Mouse (Mus musculus): Measurements from ENCODE around the gene Klhl22. TPM values are rescaled to one million over a fixed set of nuclear protein-coding genes. Genes with fewer than 3 reads are reported as not detected.
A peak's percentile ranks its signal among the peaks of the same experiment; 100 is the strongest.

The Klhl22 gene
- polyA plus RNA-seq, 1 experiment from 2014 or later, result 72.1 TPM

- peaks cover 50% of the 10 kb centered on the region for H3K27me3 ChIP-seq
- 65% methylated on average over 5 of the region's 5 CpGs for WGBS
Measured at GRCm38 (mm10) chr16:17795643-17796042, 36.2 kb downstream of the Klhl22 start.

GRCm38 (mm10) chr16:17796519-17796918 lies 37.1 kb downstream of the Klhl22 start:
- H3K27ac ChIP-seq (replicated peaks), result no peak overlapping the region
- ATAC-seq (replicated peaks), result no peak
- peaks cover 10% of the 10 kb centered on the region for H3K36me3 ChIP-seq
- H3K27me3 ChIP-seq, result peaks cover 59% of the 10 kb centered on the region
- H3K4me3 ChIP-seq, result peak overlapping the region; percentile 46
- H3K9ac ChIP-seq (replicated peaks), result peak overlapping the region; percentile 51
- H3K9me3 ChIP-seq, result no peaks in the 10 kb centered on the region
- H3K4me1 ChIP-seq, result peaks cover 21% of the 10 kb centered on the region
- peak overlapping the region; percentile 80 for H3K4me2 ChIP-seq (replicated peaks)

More at GRCm38 (mm10) chr16:17795643-17796042, 36.2 kb downstream of the Klhl22 start:
- Histone ChIP-seq H3K9ac (replicated peaks) (no peak overlapping the region), H3K4me1 (peaks cover 21% of the 10 kb centered on the region), H3K36me3 (peaks cover 18% of the 10 kb centered on the region), H3K27ac (replicated peaks) (no peak overlapping the region), H3K4me2 (replicated peaks) (no peak overlapping the region), H3K9me3 (no peaks in the 10 kb centered on the region), H3K4me3 (no peak overlapping the region)
- ATAC-seq (replicated peaks), result no peak

GRCm38 (mm10) chr16:17796971-17797811 lies 37.8 kb downstream of the Klhl22 start, which contains the start of gene Scarf2:
TSS of gene Scarf2 (plus strand) at chr16:17797282.
- peak; percentile 31 for ATAC-seq (replicated peaks)
- Histone ChIP-seq H3K4me1 (peaks cover 23% of the 10 kb centered on the region), H3K4me2 (replicated peaks) (peak within 1 kb of the TSS; percentile 80), H3K9me3 (no peaks in the 10 kb centered on the region), H3K4me3 (peak within 1 kb of the TSS; percentile 46), H3K27ac (replicated peaks) (no peak within 1 kb of the TSS), H3K27me3 (peaks cover 66% of the 10 kb centered on the region), H3K9ac (replicated peaks) (peak within 1 kb of the TSS; percentile 51), H3K36me3 (peaks cover 8% of the 10 kb centered on the region)
- WGBS, result under 1% methylated on average over 59 of the region's 81 CpGs

- peak overlapping the region; percentile 46 for H3K4me3 ChIP-seq
- no peaks in the 10 kb centered on the region for H3K9me3 ChIP-seq
- 5% methylated on average over 29 of the region's 29 CpGs for WGBS
- peak overlapping the region; percentile 51; the same call in 1 of the 2 replicates for H3K9ac ChIP-seq (replicated peaks)
- peak; percentile 5; the same call in 1 of the 2 replicates for ATAC-seq (replicated peaks)
- H3K36me3 ChIP-seq, result peaks cover 1% of the 10 kb centered on the region; the same call in 1 of the 2 replicates
- H3K27ac ChIP-seq (replicated peaks), result no peak overlapping the region
- H3K27me3 ChIP-seq, result peaks cover 73% of the 10 kb centered on the region
- peaks cover 29% of the 10 kb centered on the region for H3K4me1 ChIP-seq
- peak overlapping the region; percentile 80 for H3K4me2 ChIP-seq (replicated peaks)
Measured at GRCm38 (mm10) chr16:17797812-17798311, 38.4 kb downstream of the Klhl22 start.

GRCm38 (mm10) chr16:17798321-17799180 lies 39.1 kb downstream of the Klhl22 start:
- peak overlapping the region; percentile 46 for H3K4me3 ChIP-seq
- H3K4me1 ChIP-seq, result peaks cover 36% of the 10 kb centered on the region
- H3K9ac ChIP-seq (replicated peaks), result 0 out of 2 replicates have a peak overlapping the region, but pooled peaks have one; percentile 20
- H3K36me3 ChIP-seq, result no peaks in the 10 kb centered on the region
- 3% methylated on average over 24 of the region's 45 CpGs for WGBS
- ATAC-seq (replicated peaks), result no peak
- no peaks in the 10 kb centered on the region for H3K9me3 ChIP-seq
- peaks cover 79% of the 10 kb centered on the region for H3K27me3 ChIP-seq
- peak overlapping the region; percentile 80 for H3K4me2 ChIP-seq (replicated peaks)
- no peak overlapping the region for H3K27ac ChIP-seq (replicated peaks)

- Histone ChIP-seq H3K4me1 (peaks cover 47% of the 10 kb centered on the region), H3K4me2 (replicated peaks) (no peak overlapping the region), H3K27me3 (peaks cover 90% of the 10 kb centered on the region), H3K4me3 (no peak overlapping the region), H3K36me3 (no peaks in the 10 kb centered on the region), H3K9me3 (no peaks in the 10 kb centered on the region), H3K9ac (replicated peaks) (no peak overlapping the region), H3K27ac (replicated peaks) (no peak overlapping the region)
- ATAC-seq (replicated peaks), result no peak
Measured at GRCm38 (mm10) chr16:17799584-17799983, 40.2 kb downstream of the Klhl22 start.

DNA sequence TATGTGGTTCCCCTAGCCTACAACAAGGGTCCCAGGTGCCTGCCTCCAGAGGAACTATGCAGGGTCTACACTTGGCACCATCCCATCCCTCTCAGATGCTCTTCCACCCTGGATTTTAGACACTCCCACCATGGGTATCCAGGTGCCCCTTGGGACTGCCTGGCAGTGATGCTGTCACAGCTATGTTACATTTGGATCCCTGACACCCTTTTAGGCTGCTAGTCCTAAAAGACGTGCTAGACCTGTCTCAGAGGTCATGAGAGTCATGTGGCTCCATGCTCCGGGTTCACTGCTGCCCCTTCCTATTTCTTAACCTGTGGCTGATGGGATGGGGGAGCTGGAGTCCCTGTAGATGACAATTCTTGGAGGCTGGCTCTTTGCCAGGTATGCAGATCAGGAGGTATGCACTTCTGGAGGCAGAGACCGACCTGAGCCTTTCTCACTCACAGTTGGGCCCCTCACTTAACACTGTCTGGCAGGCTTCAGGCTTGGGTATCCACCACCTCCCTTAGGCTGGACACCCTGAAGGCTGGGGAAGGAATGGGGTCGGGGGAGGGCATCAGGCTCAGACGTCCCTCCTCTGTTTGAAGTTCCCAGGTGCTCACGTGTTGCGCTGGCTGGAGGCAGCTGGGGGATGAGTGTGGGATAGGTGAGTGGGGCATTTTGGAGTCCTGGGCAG lies 42.5 kb downstream of the Klhl22 start:
- H3K4me1 ChIP-seq, result peaks cover 58% of the 10 kb centered on the region
- no peaks in the 10 kb centered on the region for H3K36me3 ChIP-seq
- no peaks in the 10 kb centered on the region for H3K9me3 ChIP-seq
- H3K27ac ChIP-seq (replicated peaks), result no peak overlapping the region
- H3K9ac ChIP-seq (replicated peaks), result no peak overlapping the region
- 5% methylated on average over 7 of the region's 7 CpGs for WGBS
- ATAC-seq (replicated peaks), result no peak
- H3K4me2 ChIP-seq (replicated peaks), result peak overlapping the region; percentile 57; the same call in 1 of the 2 replicates
- 0 out of 2 replicates have a peak overlapping the region, but pooled peaks have one; percentile 38 for H3K4me3 ChIP-seq
- H3K27me3 ChIP-seq, result peaks cover 91% of the 10 kb centered on the region

DNA sequence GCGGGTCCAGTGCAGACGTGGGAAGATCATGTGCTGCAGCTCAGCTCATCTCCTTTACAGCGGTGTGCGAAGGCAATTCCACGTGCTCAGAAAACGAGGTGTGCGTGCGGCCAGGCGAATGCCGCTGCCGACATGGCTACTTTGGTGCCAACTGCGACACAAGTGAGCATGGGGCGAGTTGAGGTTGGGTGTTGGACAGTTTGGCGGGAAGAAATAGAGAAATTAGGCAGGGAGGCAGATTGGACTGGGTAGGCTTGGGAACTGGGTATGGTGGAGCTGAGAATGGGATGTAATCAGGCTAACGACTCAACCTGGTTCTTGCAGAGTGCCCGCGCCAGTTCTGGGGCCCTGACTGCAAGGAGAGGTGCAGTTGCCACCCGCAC lies 43.0 kb downstream of the Klhl22 start:
- peak overlapping the region; percentile 39 for H3K9ac ChIP-seq (replicated peaks)
- H3K27ac ChIP-seq (replicated peaks), result no peak overlapping the region
- H3K4me2 ChIP-seq (replicated peaks), result peak overlapping the region; percentile 57
- H3K4me1 ChIP-seq, result peaks cover 54% of the 10 kb centered on the region
- H3K4me3 ChIP-seq, result peak overlapping the region; percentile 38
- 1% methylated on average over 18 of the region's 18 CpGs for WGBS
- H3K9me3 ChIP-seq, result no peaks in the 10 kb centered on the region
- no peak for ATAC-seq (replicated peaks)
- H3K36me3 ChIP-seq, result no peaks in the 10 kb centered on the region
- H3K27me3 ChIP-seq, result peaks cover 87% of the 10 kb centered on the region

- Histone ChIP-seq H3K4me1 (peaks cover 54% of the 10 kb centered on the region), H3K9ac (replicated peaks) (peak overlapping the region; percentile 39), H3K27ac (replicated peaks) (no peak overlapping the region), H3K27me3 (peaks cover 81% of the 10 kb centered on the region), H3K36me3 (no peaks in the 10 kb centered on the region), H3K9me3 (no peaks in the 10 kb centered on the region), H3K4me2 (replicated peaks) (peak overlapping the region; percentile 57), H3K4me3 (peak overlapping the region; percentile 38)
- 1% methylated on average over 83 of the region's 83 CpGs for WGBS
- 0 out of 2 replicates have a peak, but pooled peaks have one; percentile 3 for ATAC-seq (replicated peaks)
Measured at GRCm38 (mm10) chr16:17802839-17803674, 43.6 kb downstream of the Klhl22 start.

- peaks cover 47% of the 10 kb centered on the region for H3K4me1 ChIP-seq
- 8% methylated on average over 33 of the region's 33 CpGs for WGBS
Measured at GRCm38 (mm10) chr16:17803675-17804448, 44.4 kb downstream of the Klhl22 start.

More at GRCm38 (mm10) chr16:17803675-17804448, 44.4 kb downstream of the Klhl22 start:
- H3K4me2 ChIP-seq (replicated peaks), result peak overlapping the region; percentile 57
- peak overlapping the region; percentile 38 for H3K4me3 ChIP-seq
- H3K9ac ChIP-seq (replicated peaks), result peak overlapping the region; percentile 14; the same call in 1 of the 2 replicates
- no peak overlapping the region for H3K27ac ChIP-seq (replicated peaks)
- H3K9me3 ChIP-seq, result no peaks in the 10 kb centered on the region
- no peaks in the 10 kb centered on the region for H3K36me3 ChIP-seq
- no peak for ATAC-seq (replicated peaks)
- H3K27me3 ChIP-seq, result peaks cover 73% of the 10 kb centered on the region
